Mouse (Mus musculus) neural tube, embryonic 14.5 days (tissue): ENCODE data around the gene Rgs17. TPM values are rescaled to one million over a fixed set of nuclear protein-coding genes. Genes with fewer than 3 reads are reported as not detected.

ENCODE experiments used
- ATAC-seq: fragments of 200-750 bp; cut with Nextera tagmentation; 2 replicates; pipeline ENCODE4 v1.8.0; 2017; ENCODE audit warnings: low read depth, mild to moderate bottlenecking, moderate TSS enrichment, moderate library complexity
- H3K27ac ChIP-seq: fragments of 300-500 bp; sonication (generic); 2 replicates; pipeline ENCODE4 v1.5.1; 2014; ENCODE audit warnings: low read depth, mild to moderate bottlenecking, control low read depth, low read length, moderate library complexity, mixed read lengths
- H3K27me3 ChIP-seq: fragments of 300-500 bp; sonication (generic); 2 replicates; pipeline ENCODE4 v1.6.1; 2014; ENCODE audit warnings: low read length; ENCODE audit not compliant: control insufficient read depth, insufficient read depth
- H3K36me3 ChIP-seq: fragments of 300-500 bp; sonication (generic); 2 replicates; pipeline ENCODE4 v1.6.1; 2014; ENCODE audit warnings: low read length, mixed read lengths; ENCODE audit not compliant: control insufficient read depth, insufficient read depth
- H3K4me1 ChIP-seq: fragments of 300-500 bp; sonication (generic); 2 replicates; pipeline ENCODE4 v1.6.1; 2014; ENCODE audit warnings: low read length; ENCODE audit not compliant: control insufficient read depth, insufficient read depth
- H3K4me2 ChIP-seq: fragments of 300-500 bp; sonication (generic); 2 replicates; pipeline ENCODE4 v1.6.1; 2014; ENCODE audit warnings: mild to moderate bottlenecking, low read depth, low read length, control low read depth
- H3K4me3 ChIP-seq: fragments of 300-500 bp; sonication (generic); 2 replicates; pipeline ENCODE4 v1.5.1; 2014; ENCODE audit warnings: low read depth, low read length, control low read depth, mixed read lengths
- H3K9ac ChIP-seq: fragments of 300-500 bp; sonication (generic); replicated peaks from 2 replicates; pipeline ENCODE4 v1.6.1; 2014; ENCODE audit warnings: low read depth, mild to moderate bottlenecking, control low read depth, low read length, mixed read lengths
- H3K9me3 ChIP-seq: fragments of 300-500 bp; sonication (generic); 2 replicates; pipeline ENCODE4 v1.6.1; 2016; ENCODE audit warnings: low read length; ENCODE audit not compliant: control insufficient read depth
- WGBS: fragments of 180-500 bp; shearing (Covaris S2); extraction: QIAGEN DNeasy Blood & Tissue Kit; methylation state at CpG from one replicate; pipeline ENCODE4 v1.1.7; 2014; 5-methylcytosine and 5-hydroxymethylcytosine counted together
- polyA plus RNA-seq: library from polyadenylated mRNA; unstranded; fragments of >200 nt; fragmentation: Nextera tagmentation; extraction: Ambion mirVana; gene quantifications from 2 replicates; pipeline ENCODE4 v1.2.1, GENCODE M21; 2014

Rgs17 gene
- polyA plus RNA-seq, 1 experiment from 2014 or later: 39.0 TPM

- 97% methylated on average over 2 of the region's 2 CpGs for WGBS
- Histone ChIP-seq H3K4me3 (no peak overlapping the region), H3K9ac (no peak overlapping the region), H3K4me1 (no peaks in the 10 kb centered on the region), H3K27ac (no peak overlapping the region), H3K4me2 (no peak overlapping the region), H3K9me3 (no peaks in the 10 kb centered on the region), H3K27me3 (no peaks in the 10 kb centered on the region), H3K36me3 (peaks cover 46% of the 10 kb centered on the region)
- ATAC-seq: no peak
Measured at GRCm38 (mm10) chr10:5815968-5816367, 106.2 kb downstream of the Rgs17 start.

- Histone ChIP-seq H3K27me3 (no peaks in the 10 kb centered on the region), H3K4me2 (no peak overlapping the region), H3K27ac (no peak overlapping the region), H3K36me3 (peaks cover 38% of the 10 kb centered on the region), H3K4me1 (no peaks in the 10 kb centered on the region), H3K9me3 (no peaks in the 10 kb centered on the region), H3K4me3 (no peak overlapping the region), H3K9ac (no peak overlapping the region)
- no peak for ATAC-seq
- 93% methylated on average over 11 of the region's 11 CpGs for WGBS
Measured at GRCm38 (mm10) chr10:5813724-5814123, 108.5 kb downstream of the Rgs17 start.

GRCm38 (mm10) chr10:5807683-5808082, 114.5 kb downstream of the Rgs17 start:
- no peak overlapping the region for H3K27ac ChIP-seq
- no peak overlapping the region for H3K4me3 ChIP-seq
- no peaks in the 10 kb centered on the region for H3K9me3 ChIP-seq
- no peaks in the 10 kb centered on the region for H3K27me3 ChIP-seq
- H3K9ac ChIP-seq: no peak overlapping the region
- WGBS: 90% methylated on average over 2 of the region's 2 CpGs
- peaks cover 15% of the 10 kb centered on the region for H3K4me1 ChIP-seq
- no peak overlapping the region for H3K4me2 ChIP-seq
- ATAC-seq: no peak
- peaks cover 11% of the 10 kb centered on the region for H3K36me3 ChIP-seq

- WGBS: 83% methylated on average over 4 of the region's 4 CpGs
- no peaks in the 10 kb centered on the region for H3K9me3 ChIP-seq
- no peak overlapping the region for H3K9ac ChIP-seq
- no peak overlapping the region for H3K4me3 ChIP-seq
- no peak overlapping the region for H3K27ac ChIP-seq
- no peak for ATAC-seq
- peaks cover 15% of the 10 kb centered on the region for H3K4me1 ChIP-seq
- H3K27me3 ChIP-seq: no peaks in the 10 kb centered on the region
- peaks cover 6% of the 10 kb centered on the region; the same call in 1 of the 2 replicates for H3K36me3 ChIP-seq
- H3K4me2 ChIP-seq: no peak overlapping the region
Measured at GRCm38 (mm10) chr10:5806996-5807395, 115.2 kb downstream of the Rgs17 start.

GRCm38 (mm10) chr10:5806416-5806815, 115.8 kb downstream of the Rgs17 start:
- Histone ChIP-seq H3K9me3 (no peaks in the 10 kb centered on the region), H3K4me3 (peak overlapping the region; percentile 50), H3K9ac (peak overlapping the region; percentile 46), H3K27me3 (no peaks in the 10 kb centered on the region), H3K27ac (peak overlapping the region; percentile 85; the same call in 1 of the 2 replicates), H3K4me2 (peak overlapping the region; percentile 62), H3K36me3 (0 out of 2 replicates have a peak, but pooled peaks cover under 1% of the 10 kb centered on the region), H3K4me1 (peaks cover 15% of the 10 kb centered on the region)
- WGBS: 22% methylated on average over 8 of the region's 8 CpGs
- no peak for ATAC-seq

GRCm38 (mm10) chr10:5805731-5806307, 116.4 kb downstream of the Rgs17 start:
- H3K9ac ChIP-seq: peak overlapping the region; percentile 46
- H3K4me3 ChIP-seq: peak overlapping the region; percentile 50
- ATAC-seq: peak; percentile 95
- peaks cover 15% of the 10 kb centered on the region for H3K4me1 ChIP-seq
- H3K9me3 ChIP-seq: no peaks in the 10 kb centered on the region
- peak overlapping the region; percentile 62 for H3K4me2 ChIP-seq
- no peaks in the 10 kb centered on the region for H3K27me3 ChIP-seq
- under 1% methylated on average over 43 of the region's 43 CpGs for WGBS
- 0 out of 2 replicates have a peak, but pooled peaks cover 3% of the 10 kb centered on the region for H3K36me3 ChIP-seq
- peak overlapping the region; percentile 85 for H3K27ac ChIP-seq

GRCm38 (mm10) chr10:5805243-5805730, 116.9 kb downstream of the Rgs17 start, which contains the start of gene Fbxo5:
Fbxo5 (minus strand) TSS chr10:5805600.
- peak; percentile 98 for ATAC-seq

GRCm38 (mm10) chr10:5804691-5805156, 117.5 kb downstream of the Rgs17 start:
- H3K4me1 ChIP-seq: peaks cover 15% of the 10 kb centered on the region
- peak overlapping the region; percentile 96 for H3K4me2 ChIP-seq
- peak overlapping the region; percentile 50 for H3K4me3 ChIP-seq
- under 1% methylated on average over 24 of the region's 24 CpGs for WGBS
- no peaks in the 10 kb centered on the region for H3K27me3 ChIP-seq
- no peak overlapping the region for H3K27ac ChIP-seq
- H3K9me3 ChIP-seq: no peaks in the 10 kb centered on the region
- 0 out of 2 replicates have a peak, but pooled peaks cover 7% of the 10 kb centered on the region for H3K36me3 ChIP-seq
- peak; percentile 42 for ATAC-seq
- H3K9ac ChIP-seq: peak overlapping the region; percentile 32; the same call in 1 of the 2 replicates

More at GRCm38 (mm10) chr10:5805243-5805730, 116.9 kb downstream of the Rgs17 start, which contains the start of gene Fbxo5:
- Histone ChIP-seq H3K27me3 (no peaks in the 10 kb centered on the region), H3K4me1 (peaks cover 15% of the 10 kb centered on the region), H3K4me2 (peak within 1 kb of the TSS; percentile 96), H3K4me3 (peak within 1 kb of the TSS; percentile 50), H3K36me3 (0 out of 2 replicates have a peak, but pooled peaks cover 3% of the 10 kb centered on the region), H3K9ac (peak within 1 kb of the TSS; percentile 46), H3K27ac (peak within 1 kb of the TSS; percentile 85), H3K9me3 (no peaks in the 10 kb centered on the region)
- under 1% methylated on average over 42 of the region's 42 CpGs for WGBS

- Histone ChIP-seq H3K4me2 (peak overlapping the region; percentile 33; the same call in 1 of the 2 replicates), H3K9ac (0 out of 2 replicates have a peak overlapping the region, but pooled peaks have one; percentile 7), H3K36me3 (0 out of 2 replicates have a peak, but pooled peaks cover 8% of the 10 kb centered on the region), H3K27me3 (no peaks in the 10 kb centered on the region), H3K27ac (no peak overlapping the region), H3K4me3 (peak overlapping the region; percentile 9; the same call in 1 of the 2 replicates), H3K9me3 (no peaks in the 10 kb centered on the region), H3K4me1 (peaks cover 15% of the 10 kb centered on the region)
- WGBS: 13% methylated on average over 1 of the region's 1 CpGs
- no peak for ATAC-seq
Measured at GRCm38 (mm10) chr10:5803739-5804138, 118.5 kb downstream of the Rgs17 start.
